Mouse (Mus musculus) bone marrow macrophage, adult 2 months (primary cell): ENCODE results near the gene Ttyh3. TPM values are rescaled to one million over a fixed set of nuclear protein-coding genes. Genes with fewer than 3 reads are reported as not detected.

ENCODE experiments used
- H3K27ac ChIP-seq: 2 replicates; pipeline ENCODE4 v1.5.1; 2012; ENCODE audit warnings: low read depth, low read length; ENCODE audit not compliant: insufficient read depth
- H3K4me1 ChIP-seq: 2 replicates; pipeline ENCODE4 v1.6.1; 2012; ENCODE audit warnings: low read length; ENCODE audit not compliant: control insufficient read depth, insufficient read depth
- H3K4me3 ChIP-seq: 2 replicates; pipeline ENCODE4 v1.5.1; 2012; ENCODE audit warnings: mild to moderate bottlenecking, low read length, moderate library complexity; ENCODE audit not compliant: insufficient read depth
- CTCF ChIP-seq: IDR thresholded peaks from 2 replicates; pipeline ENCODE4 v1.5.1; 2012; ENCODE audit warnings: low read depth, mild to moderate bottlenecking, low read length, moderate library complexity
- POLR2A ChIP-seq: IDR thresholded peaks from 2 replicates; pipeline ENCODE4 v1.6.1; 2012; ENCODE audit warnings: mild to moderate bottlenecking, low read depth, low read length, borderline replicate concordance
- polyA plus RNA-seq: library from polyadenylated mRNA; stranded (reverse); fragments of >200 nt; gene quantifications from 2 replicates; pipeline ENCODE4 v1.2.4, GENCODE M21; 2012; ENCODE audit not compliant: missing spikeins, insufficient read depth, insufficient read length

Gene Ttyh3
- polyA plus RNA-seq, 1 experiment = 91.5 TPM

DNA sequence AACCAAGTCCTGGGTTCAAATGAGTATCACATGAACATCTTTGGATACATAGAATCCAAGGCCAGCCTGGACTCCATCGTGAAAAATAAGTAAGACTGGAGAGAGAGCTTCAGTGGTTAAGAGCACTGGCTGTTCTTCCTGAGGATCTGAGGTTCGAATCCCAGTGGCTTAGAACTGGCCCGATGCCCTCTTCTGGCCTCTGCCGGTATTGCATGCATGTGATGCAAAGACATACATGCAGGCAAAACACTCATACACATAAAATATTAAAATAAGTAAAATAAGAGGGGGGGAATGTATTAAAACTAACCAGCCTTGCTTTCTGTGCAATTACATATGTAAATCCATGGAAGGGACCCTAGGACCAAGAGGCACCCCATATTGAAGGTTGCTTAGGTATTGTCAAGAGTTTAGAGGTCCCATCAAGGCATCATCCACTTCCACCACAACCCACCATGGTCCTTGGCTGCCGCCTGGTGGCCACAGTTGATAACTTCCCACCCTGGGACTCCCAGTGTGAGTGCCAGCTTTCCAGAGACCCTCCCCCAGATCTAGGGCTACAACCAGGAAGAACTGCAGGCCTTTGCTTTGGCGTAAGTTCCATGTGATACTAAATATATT, 29.6 kb downstream of the Ttyh3 start:
- TF ChIP-seq POLR2A = no peak
- peak; percentile 78 for TF ChIP-seq CTCF
- no peak overlapping the region for H3K4me3 ChIP-seq
- peaks cover 22% of the 10 kb centered on the region for H3K4me1 ChIP-seq
- H3K27ac ChIP-seq = no peak overlapping the region

DNA sequence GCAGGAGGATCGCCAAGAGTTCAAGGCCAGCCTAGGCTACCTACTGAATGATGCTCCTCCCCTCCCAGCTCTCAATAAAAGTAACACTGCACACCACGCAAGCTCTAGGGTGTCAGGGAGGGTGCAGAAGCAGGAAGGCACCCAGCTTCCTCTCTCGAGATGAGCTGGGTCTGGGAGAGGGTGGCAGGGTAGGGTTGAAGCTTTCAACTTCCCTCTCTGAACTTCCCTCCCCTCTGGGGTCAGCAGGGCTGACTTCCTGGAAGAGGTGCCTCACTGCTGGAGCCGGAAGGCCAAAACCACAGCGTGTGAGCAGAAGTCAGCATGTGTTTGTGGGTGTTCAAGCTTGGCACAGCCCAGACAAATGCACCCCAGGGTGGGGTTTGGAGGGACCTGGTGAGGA, 31.1 kb downstream of the Ttyh3 start:
- Histone ChIP-seq H3K27ac (peak overlapping the region; percentile 97), H3K4me3 (no peak overlapping the region), H3K4me1 (peaks cover 22% of the 10 kb centered on the region)
- TF ChIP-seq CTCF = no peak
- TF ChIP-seq POLR2A = no peak

DNA sequence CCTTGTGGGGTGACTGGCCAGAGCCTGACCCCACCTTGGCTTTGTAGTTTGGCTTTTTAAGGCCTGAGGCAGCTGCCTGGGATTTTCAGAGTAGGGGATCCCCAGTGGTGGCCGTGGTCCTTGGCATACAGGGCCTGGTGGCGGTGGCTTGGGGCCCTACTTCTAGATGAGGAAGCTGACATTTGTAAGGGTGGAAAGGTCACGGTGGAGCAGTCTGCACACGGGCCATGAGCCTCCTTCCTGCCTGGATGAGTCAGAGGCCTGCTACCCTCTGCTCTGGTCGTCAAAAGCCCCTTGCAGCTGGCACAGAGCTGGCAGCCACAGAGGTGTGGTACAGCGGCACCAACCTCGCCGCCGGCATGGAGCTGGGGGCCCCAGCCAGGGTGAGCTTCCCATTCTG, 32.1 kb downstream of the Ttyh3 start:
- Histone ChIP-seq H3K27ac (peak overlapping the region; percentile 91), H3K4me1 (peaks cover 23% of the 10 kb centered on the region), H3K4me3 (peak overlapping the region; percentile 35)
- no peak for TF ChIP-seq CTCF
- TF ChIP-seq POLR2A = no peak

DNA sequence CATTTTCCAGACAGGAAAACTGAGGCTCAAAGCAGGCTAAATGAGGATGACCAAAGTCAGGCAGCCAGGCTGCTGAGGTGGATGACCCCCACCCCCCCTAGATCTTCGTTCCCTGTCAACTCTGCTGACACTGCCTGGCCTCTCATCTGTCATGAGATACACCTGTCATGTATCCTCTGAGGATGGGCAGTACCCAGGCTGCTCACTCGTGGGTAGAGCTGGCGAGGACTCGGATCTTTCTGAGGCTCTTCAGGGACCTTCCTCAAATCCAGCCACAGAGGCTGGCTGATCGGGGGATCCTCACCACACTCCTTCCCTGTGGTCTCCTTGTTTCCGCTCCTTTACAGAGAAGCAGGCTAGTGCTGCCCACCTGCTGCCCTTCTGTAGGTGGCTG, 32.7 kb downstream of the Ttyh3 start:
- H3K27ac ChIP-seq = peak overlapping the region; percentile 91
- TF ChIP-seq CTCF (no peak), POLR2A (no peak)
- H3K4me3 ChIP-seq = no peak overlapping the region
- H3K4me1 ChIP-seq = peaks cover 28% of the 10 kb centered on the region

DNA sequence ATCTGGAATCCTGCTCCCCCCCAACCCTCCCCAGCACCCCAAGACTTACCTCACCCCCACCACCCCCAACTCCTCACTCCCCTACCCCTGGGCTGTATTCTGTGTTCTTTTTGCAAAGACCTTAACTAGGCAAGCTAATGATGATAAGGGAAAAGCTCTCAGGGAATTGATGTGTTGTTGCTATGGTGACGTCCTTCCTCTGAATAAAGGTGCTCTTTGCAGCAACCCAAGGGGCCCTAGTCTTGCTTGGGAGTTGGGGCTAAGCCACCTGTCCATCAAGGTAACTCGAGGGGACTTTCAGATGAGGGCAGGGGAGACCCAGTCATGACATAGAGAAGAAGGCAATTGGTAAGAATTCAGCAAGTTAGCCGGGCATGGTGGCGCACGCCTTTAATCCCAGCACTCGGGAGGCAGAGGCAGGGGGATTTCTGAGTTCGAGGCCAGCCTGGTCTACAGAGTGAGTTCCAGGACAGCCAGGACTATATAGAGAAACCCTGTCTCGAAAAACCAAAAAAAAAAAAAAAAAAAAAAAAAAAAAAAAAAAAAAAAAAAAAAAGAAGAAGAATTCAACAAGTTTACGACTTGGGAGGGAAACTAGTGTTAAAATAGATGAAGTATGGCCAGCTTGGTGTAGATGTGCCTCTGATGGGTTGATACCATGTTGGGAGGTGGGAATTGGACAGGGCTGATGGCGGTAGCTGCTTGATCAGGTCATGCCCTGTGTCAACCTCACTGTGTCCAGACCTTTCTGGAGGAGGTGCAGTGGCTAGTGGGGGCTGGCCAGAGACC, 33.3 kb downstream of the Ttyh3 start:
- Histone ChIP-seq H3K27ac (peak overlapping the region; percentile 91), H3K4me3 (no peak overlapping the region), H3K4me1 (peaks cover 28% of the 10 kb centered on the region)
- TF ChIP-seq POLR2A (no peak), CTCF (no peak)

DNA sequence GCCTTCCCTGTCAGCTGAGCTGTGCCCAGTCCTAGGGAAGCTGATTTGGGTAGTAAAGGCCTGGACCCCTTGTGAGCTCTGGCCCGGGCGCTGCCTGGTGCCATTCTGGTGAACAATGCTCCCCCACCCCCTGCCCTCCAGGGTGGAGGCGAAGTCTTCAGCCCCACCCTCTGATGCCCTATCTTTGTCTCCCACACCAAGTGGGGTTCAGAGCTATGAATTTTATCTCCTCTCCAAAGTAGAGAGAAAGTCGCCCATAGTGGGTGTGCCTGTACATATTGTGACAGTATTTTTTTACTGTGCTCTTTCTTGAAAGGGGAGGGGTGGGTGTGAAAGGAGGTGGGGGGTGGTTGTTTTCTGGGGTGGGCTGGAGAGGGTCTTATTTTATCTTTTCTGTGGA, 34.0 kb downstream of the Ttyh3 start:
- H3K27ac ChIP-seq = no peak overlapping the region
- TF ChIP-seq POLR2A (no peak), CTCF (no peak)
- peaks cover 28% of the 10 kb centered on the region for H3K4me1 ChIP-seq
- no peak overlapping the region for H3K4me3 ChIP-seq

DNA sequence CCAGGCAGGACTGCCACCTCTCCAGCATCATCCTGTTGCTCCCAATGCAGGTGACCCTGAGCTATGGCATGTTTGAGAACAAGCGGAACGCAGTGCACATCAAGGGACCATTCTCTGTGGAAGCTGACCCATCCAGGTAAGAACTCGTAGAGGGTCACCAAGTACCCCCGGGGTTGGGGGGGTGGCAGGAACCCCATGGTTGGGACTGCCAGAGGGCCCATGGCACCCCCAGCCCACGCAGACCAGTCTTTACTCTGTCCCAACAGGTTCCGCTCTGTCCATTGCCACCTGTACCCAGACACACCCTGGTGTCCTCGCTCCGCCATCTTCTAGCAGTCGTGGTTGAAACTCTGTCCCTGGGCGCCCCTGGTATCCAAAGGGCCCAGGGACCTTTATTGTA, 34.7 kb downstream of the Ttyh3 start:
- H3K4me1 ChIP-seq = peaks cover 28% of the 10 kb centered on the region
- no peak overlapping the region for H3K4me3 ChIP-seq
- TF ChIP-seq CTCF (no peak), POLR2A (no peak)
- no peak overlapping the region for H3K27ac ChIP-seq

DNA sequence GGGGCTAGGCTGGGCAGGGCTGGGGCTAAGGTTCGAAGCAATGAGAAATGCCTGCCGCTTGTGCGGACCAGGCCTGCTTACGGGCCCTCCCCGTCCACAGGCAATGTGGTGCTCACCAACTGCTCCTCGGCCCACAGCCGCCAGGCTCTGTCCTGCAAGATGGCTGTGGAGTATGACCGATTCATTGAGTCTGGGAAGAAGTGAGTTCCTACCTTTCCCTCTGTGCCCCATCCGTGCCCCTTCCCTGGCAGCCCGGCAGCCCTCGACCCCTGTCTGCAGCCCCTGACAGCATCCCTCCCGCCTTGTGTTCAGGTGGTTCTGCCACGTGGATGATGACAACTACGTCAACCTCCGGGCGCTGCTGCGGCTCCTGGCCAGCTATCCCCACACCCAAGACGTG, 36.6 kb downstream of the Ttyh3 start:
- Histone ChIP-seq H3K4me3 (no peak overlapping the region), H3K27ac (no peak overlapping the region), H3K4me1 (peaks cover 19% of the 10 kb centered on the region)
- no peak for TF ChIP-seq POLR2A

DNA sequence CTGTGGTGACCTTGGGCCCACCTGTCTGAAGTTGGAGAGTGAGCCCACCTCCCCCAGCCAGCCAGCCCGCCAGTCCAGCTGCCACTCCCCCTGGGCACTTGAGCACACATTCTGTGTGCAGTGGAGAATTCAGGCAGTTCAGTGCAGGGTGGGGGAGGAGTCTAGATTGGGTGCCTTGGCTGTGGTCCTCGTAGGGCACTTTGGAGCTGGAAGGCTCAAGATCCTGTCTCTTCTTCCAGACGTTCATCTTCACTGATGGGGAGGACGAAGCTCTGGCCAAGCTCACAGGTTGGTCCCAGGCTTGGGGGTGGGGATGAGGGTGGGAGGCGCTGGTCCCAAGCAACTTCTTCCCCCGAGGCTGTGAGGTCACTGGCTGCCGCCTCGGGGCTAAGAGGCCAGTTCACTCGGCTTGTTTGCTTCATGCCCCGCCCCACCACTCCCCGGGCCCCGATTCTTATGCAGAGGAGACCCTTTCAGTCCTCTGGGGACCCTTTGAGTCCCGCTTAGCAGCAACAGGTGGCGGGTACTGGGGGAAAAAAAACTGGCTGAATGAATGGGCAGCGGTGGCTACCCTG, 37.1 kb downstream of the Ttyh3 start:
- TF ChIP-seq CTCF (no peak), POLR2A (no peak)
- Histone ChIP-seq H3K27ac (peak overlapping the region; percentile 86), H3K4me3 (peak overlapping the region; percentile 96; the same call in 1 of the 2 replicates), H3K4me1 (peaks cover 15% of the 10 kb centered on the region)

DNA sequence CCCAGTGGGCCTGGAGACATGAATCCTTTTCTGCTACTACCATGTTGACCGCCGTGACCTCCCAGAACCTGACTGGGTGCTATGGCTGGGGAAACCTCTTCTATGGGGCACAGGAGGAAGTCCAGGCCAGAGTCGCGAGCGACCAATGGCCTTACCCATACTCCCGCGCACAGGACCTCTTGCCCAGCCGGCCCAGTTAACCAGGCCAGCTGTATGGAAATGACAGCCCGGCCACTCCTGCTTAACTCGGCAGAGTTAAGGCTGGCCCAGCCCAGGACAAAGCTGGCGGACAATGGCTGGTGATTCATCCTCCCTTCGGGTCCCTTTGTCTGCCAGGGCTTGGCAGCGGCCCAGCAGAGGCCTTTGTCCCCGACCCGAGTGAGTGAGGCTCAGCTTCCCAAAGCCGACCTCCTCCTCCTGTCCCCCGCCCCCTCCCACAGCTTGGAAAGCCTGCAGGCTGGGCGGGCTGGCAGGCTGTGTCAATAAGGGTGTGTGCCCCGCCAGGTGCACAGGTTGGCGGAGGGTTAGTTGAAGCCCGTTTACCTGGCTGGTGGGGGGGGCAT, 37.7 kb downstream of the Ttyh3 start:
- H3K4me1 ChIP-seq = peaks cover 10% of the 10 kb centered on the region

More for the DNA sequence above, 37.7 kb downstream of the Ttyh3 start:
- TF ChIP-seq POLR2A (no peak), CTCF (no peak)
- peak overlapping the region; percentile 96 for H3K4me3 ChIP-seq
- H3K27ac ChIP-seq = peak overlapping the region; percentile 86
